ENCODE assay signal across 8 mouse cellular contexts in the genomic region with DNA sequence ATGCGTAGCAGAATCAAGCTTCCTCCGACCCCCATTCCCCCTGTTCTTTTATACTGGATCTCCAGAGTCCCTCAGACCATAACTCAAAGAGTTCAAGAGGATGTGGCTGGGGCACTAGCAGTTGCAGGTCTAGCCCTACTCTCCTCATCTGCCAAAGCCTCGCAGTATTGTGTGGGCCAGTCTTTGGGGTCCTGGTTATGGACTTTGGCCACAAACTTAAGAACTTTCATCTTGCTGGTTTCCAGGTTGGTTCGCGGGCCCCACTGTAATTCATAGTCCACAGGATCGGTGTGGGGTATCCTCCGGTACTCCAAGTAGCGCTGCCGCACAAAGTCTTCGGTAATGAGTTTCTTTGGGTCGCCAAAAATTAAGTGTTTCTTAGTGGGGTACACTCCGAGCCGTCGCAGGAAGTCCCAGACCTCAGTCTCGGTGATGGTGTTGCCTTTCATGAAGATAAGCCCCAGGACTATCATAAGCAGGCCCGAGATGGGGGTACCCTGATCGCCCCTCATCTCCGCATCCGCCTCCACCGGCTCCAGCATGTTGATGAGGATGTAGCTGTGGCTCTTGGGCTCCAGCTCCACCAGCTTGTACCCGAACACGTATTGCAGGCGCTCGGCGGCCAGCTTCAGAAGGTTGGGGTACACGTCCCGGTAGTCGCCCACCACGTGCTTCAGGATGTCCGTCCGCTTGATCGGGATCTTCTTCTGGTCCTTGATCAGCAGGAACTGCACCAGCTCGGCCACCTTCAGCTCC. TPM values are rescaled to one million over a fixed set of nuclear protein-coding genes. Genes with fewer than 3 reads are reported as not detected.
DNase-seq lines count a peak whose midpoint lies in the region; ATAC-seq and TF ChIP-seq lines count a peak whose summit lies in the region.

No protein-coding gene starts in this region.

- peak overlapping the region; percentile 84 for H3K27ac ChIP-seq in kidney, embryonic 14.5 days (ENCODE audit: low read depth, low read length)
- H3K27ac ChIP-seq in forebrain, embryonic 14.5 days (ENCODE audit: low read depth, low read length) = peak overlapping the region; percentile 96
- H3K27ac ChIP-seq in liver, embryonic 14.5 days = peak overlapping the region; percentile 70
- peak overlapping the region; percentile 97 for H3K27ac ChIP-seq in stomach, embryonic 14.5 days (ENCODE audit: low read length)

- no peaks in the 10 kb centered on the region for H3K9me3 ChIP-seq in kidney, embryonic 14.5 days (ENCODE audit: control insufficient read depth, low read length)
- H3K9me3 ChIP-seq in forebrain, embryonic 14.5 days (replicated peaks; ENCODE audit: control insufficient read depth, low read length) = no peaks in the 10 kb centered on the region
- no peaks in the 10 kb centered on the region for H3K9me3 ChIP-seq in liver, embryonic 14.5 days (ENCODE audit: control insufficient read depth, low read length)
- no peaks in the 10 kb centered on the region for H3K9me3 ChIP-seq in stomach, embryonic 14.5 days (ENCODE audit: control insufficient read depth, low read depth, low read length)

- peak overlapping the region; percentile 85 for H3K4me2 ChIP-seq in kidney, embryonic 14.5 days (replicated peaks; ENCODE audit: low read depth, low read length)
- H3K4me2 ChIP-seq in forebrain, embryonic 14.5 days (ENCODE audit: low read length) = peak overlapping the region; percentile 90
- peak overlapping the region; percentile 80 for H3K4me2 ChIP-seq in liver, embryonic 14.5 days (ENCODE audit: low read depth)
- peak overlapping the region; percentile 60 for H3K4me2 ChIP-seq in stomach, embryonic 14.5 days (replicated peaks; ENCODE audit: low read depth, low read length)

- no peaks in the 10 kb centered on the region for H3K27me3 ChIP-seq in kidney, embryonic 14.5 days (ENCODE audit: control insufficient read depth, insufficient read depth, low read length)
- no peaks in the 10 kb centered on the region for H3K27me3 ChIP-seq in forebrain, embryonic 14.5 days (replicated peaks; ENCODE audit: control insufficient read depth, insufficient read depth, low read length)
- no peaks in the 10 kb centered on the region for H3K27me3 ChIP-seq in liver, embryonic 14.5 days (ENCODE audit: control insufficient read depth, insufficient read depth, low read length)
- no peaks in the 10 kb centered on the region for H3K27me3 ChIP-seq in stomach, embryonic 14.5 days (ENCODE audit: control insufficient read depth, insufficient read depth, low read length)

- peak overlapping the region; percentile 88 for H3K9ac ChIP-seq in kidney, embryonic 14.5 days (ENCODE audit: low read depth, low read length)
- H3K9ac ChIP-seq in forebrain, embryonic 14.5 days (ENCODE audit: low read length) = peak overlapping the region; percentile 94
- H3K9ac ChIP-seq in liver, embryonic 14.5 days (replicated peaks) = peak overlapping the region; percentile 96
- H3K9ac ChIP-seq in stomach, embryonic 14.5 days (replicated peaks; ENCODE audit: low read depth, low read length) = peak overlapping the region; percentile 95

- H3K4me1 ChIP-seq in kidney, embryonic 14.5 days (ENCODE audit: control insufficient read depth, insufficient read depth, low read length) = peaks cover 10% of the 10 kb centered on the region
- H3K4me1 ChIP-seq in forebrain, embryonic 14.5 days (ENCODE audit: control insufficient read depth, insufficient read depth, low read length) = peaks cover 12% of the 10 kb centered on the region
- peaks cover 9 to 12% of the 10 kb centered on the region in 2 experiments for H3K4me1 ChIP-seq in liver, embryonic 14.5 days (replicated peaks; ENCODE audit: control insufficient read depth in 2 of 2, insufficient read depth in 2 of 2, low read length in 1 of 2)
- H3K4me1 ChIP-seq in stomach, embryonic 14.5 days (ENCODE audit: control insufficient read depth, insufficient read depth, low read length) = peaks cover 8% of the 10 kb centered on the region

- no peak for DNase-seq in kidney, postnatal 10 days
- peak; percentile 32 for DNase-seq in R1 (ENCODE audit: low read depth, low spot score)
- no peak for DNase-seq in forebrain, embryonic 14.5 days (ENCODE audit: low spot score)
- DNase-seq in liver, embryonic 14.5 days (ENCODE audit: low read depth in 3 of 3, low spot score in 3 of 3) = peak in 1 of 3 experiments; percentile 6
- DNase-seq in left cerebral cortex, postnatal 36 days (ENCODE audit: low spot score in 2 of 2) = no peak
- no peak for DNase-seq in c-Kit-positive CD71-positive TER-119-positive erythroid progenitor cells, embryonic 14.5 days (ENCODE audit: low spot score)

- no peaks in the 10 kb centered on the region for H3K36me3 ChIP-seq in kidney, embryonic 14.5 days (ENCODE audit: control insufficient read depth, insufficient read depth, low read length)
- H3K36me3 ChIP-seq in forebrain, embryonic 14.5 days (ENCODE audit: control insufficient read depth, insufficient read depth, low read length) = no peaks in the 10 kb centered on the region; the same call in 1 of the 2 replicates
- no peaks in the 10 kb centered on the region for H3K36me3 ChIP-seq in liver, embryonic 14.5 days (replicated peaks; ENCODE audit: control insufficient read depth, insufficient read depth, low read depth)
- H3K36me3 ChIP-seq in stomach, embryonic 14.5 days (ENCODE audit: control insufficient read depth, insufficient read depth, low read length) = no peaks in the 10 kb centered on the region

- no peak for TF ChIP-seq CTCF in liver, embryonic 14.5 days (IDR thresholded peaks at IDR 0.05; ENCODE audit: low read depth)

- peak overlapping the region; percentile 86 for H3K4me3 ChIP-seq in kidney, embryonic 14.5 days (ENCODE audit: low read length)
- peak overlapping the region; percentile 85 for H3K4me3 ChIP-seq in forebrain, embryonic 14.5 days (ENCODE audit: low read depth, low read length)
- H3K4me3 ChIP-seq in liver, embryonic 14.5 days (ENCODE audit: insufficient read depth in 1 of 2, low read depth in 2 of 2, low read length in 2 of 2) = peak overlapping the region; percentile 86 to 97
- peak overlapping the region; percentile 87 for H3K4me3 ChIP-seq in stomach, embryonic 14.5 days (ENCODE audit: low read depth, low read length)

- 1% methylated on average over 33 of the region's 33 CpGs for WGBS in kidney, embryonic 14.5 days
- 1% methylated on average over 33 of the region's 33 CpGs for WGBS in forebrain, embryonic 14.5 days
- 1% methylated on average over 33 of the region's 33 CpGs for WGBS in liver, embryonic 14.5 days (ENCODE audit: insufficient replicate concordance)
- WGBS in stomach, embryonic 14.5 days = 1% methylated on average over 33 of the region's 33 CpGs

- ATAC-seq in kidney, embryonic 14.5 days (ENCODE audit: low FRiP score, low TSS enrichment) = peak; percentile 73
- ATAC-seq in forebrain, embryonic 14.5 days = peak; percentile 63
- peak; percentile 64 for ATAC-seq in liver, embryonic 14.5 days (ENCODE audit: insufficient read depth)
- ATAC-seq in stomach, embryonic 14.5 days (ENCODE audit: insufficient number of reproducible peaks, insufficient read depth, low FRiP score, low read depth) = peak; percentile 50

- TF ChIP-seq EP300 in liver, embryonic 14.5 days (IDR thresholded peaks at IDR 0.05; ENCODE audit: low read depth) = no peak

- intact Hi-C loops in left cerebral cortex, postnatal 36 days (cut with DNase I) = no loop called here

RNA-seq across cellular contexts. Expression of gene Nsmce3, which starts 0.6 kb away (rescaled TPM):
- 11.2 and 12.7 TPM in 2 replicates for polyA plus RNA-seq in kidney, embryonic 14.5 days (2014; fragmentation: Nextera tagmentation; extraction: Ambion mirVana)
- polyA plus RNA-seq in forebrain, embryonic 14.5 days (2014; fragmentation: Nextera tagmentation; extraction: Ambion mirVana) = 10.8 and 10.9 TPM in 2 replicates
- polyA plus RNA-seq in liver, embryonic 14.5 days (2012; rRNA removed) = 2.6 and 3.0 TPM in 2 replicates
- polyA plus RNA-seq in liver, embryonic 14.5 days (2014; fragmentation: Nextera tagmentation; extraction: Ambion mirVana) = 5.1 and 5.3 TPM in 2 replicates
- 11.6 and 12.8 TPM in 2 replicates for polyA plus RNA-seq in stomach, embryonic 14.5 days (2014; fragmentation: Nextera tagmentation; extraction: Ambion mirVana)
- total RNA-seq in left cerebral cortex, postnatal 36 days (2021) = 10 to 100 TPM; 11.8 to 13.5 TPM
